Mouse (Mus musculus): Measurements from ENCODE around the gene Cdk12. TPM values are rescaled to one million over a fixed set of nuclear protein-coding genes. Genes with fewer than 3 reads are reported as not detected.

Gene Cdk12
- total RNA-seq, 1 experiment from 2014 or later, result 51.7 TPM

DNA sequence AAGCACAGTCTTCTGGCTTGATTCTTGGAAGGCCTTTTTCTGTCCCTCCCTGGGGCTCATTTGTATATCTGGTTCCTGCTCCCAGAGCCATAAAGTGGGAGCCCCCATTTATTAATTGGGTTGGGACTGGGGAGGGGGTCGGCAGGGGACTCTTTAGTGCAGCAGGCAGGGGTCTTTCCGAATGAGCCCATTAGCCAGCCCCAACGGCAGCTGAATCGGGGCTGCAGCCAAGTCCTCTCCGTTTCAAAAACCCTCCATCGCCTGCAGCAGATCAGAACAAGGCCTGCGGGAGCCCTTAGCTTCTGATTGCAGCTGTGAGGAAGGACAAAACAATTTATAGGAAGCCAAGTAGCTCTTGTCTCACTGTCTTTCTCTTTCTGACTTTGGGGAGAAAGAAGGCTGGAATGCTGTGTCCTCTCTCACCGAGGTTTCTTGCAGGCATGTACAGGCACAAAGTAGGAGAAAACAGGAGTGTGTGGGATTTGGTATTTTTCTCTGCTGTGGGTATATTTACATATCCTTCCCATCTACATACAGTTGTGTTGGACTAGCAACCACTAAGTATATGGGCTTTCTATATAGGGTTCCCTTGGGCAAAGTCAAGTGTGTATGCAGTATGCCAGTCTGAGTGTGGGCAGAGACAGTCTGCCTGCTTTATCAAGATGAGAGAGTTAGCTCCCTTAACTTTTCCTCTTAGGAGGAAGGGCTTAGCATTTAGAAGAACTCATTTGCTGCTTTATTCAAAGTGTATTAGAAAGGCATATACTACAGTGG lies 58.0 kb downstream of the Cdk12 start:
- DNase-seq, result no peak

DNA sequence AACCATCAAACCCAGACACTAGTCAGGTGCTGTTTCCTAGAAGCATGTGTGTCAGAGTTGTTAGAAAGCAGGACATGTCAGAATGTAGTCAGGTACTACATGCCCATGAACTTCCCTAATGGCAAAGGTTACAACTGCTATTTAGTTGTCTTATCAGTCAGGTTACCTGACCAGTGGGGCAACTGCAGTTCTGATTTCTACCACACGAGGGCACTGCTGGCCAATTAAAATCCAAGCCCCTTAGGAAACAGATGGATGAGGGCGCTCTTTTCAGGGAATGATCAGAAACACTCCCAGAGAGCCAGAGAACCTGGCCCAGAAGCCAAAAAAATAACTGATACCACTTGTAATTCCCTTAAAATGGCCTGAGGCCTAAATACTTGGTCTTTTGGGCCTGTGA lies 62.2 kb downstream of the Cdk12 start:
- DNase-seq, result peak; percentile 79

DNA sequence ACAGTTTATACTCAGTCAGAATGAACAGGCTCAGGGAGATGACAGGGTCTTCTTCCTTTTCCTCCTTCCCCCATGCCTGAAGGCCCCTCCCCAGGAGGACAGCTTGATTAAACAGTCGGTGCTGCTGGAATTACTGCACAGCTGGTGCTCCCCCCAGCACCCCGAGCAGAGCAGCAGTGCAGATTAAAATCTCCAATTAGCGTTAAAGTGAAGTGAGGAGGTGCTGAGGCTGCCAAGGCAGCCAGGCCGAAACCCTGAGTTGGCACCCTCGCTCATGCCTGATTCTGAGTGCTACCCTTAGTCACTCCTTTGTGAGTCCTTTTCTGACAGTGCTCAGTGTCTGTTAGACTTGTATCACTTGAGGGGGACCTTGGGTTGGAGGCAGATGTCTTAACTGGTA lies 63.0 kb downstream of the Cdk12 start:
- DNase-seq, result no peak

DNA sequence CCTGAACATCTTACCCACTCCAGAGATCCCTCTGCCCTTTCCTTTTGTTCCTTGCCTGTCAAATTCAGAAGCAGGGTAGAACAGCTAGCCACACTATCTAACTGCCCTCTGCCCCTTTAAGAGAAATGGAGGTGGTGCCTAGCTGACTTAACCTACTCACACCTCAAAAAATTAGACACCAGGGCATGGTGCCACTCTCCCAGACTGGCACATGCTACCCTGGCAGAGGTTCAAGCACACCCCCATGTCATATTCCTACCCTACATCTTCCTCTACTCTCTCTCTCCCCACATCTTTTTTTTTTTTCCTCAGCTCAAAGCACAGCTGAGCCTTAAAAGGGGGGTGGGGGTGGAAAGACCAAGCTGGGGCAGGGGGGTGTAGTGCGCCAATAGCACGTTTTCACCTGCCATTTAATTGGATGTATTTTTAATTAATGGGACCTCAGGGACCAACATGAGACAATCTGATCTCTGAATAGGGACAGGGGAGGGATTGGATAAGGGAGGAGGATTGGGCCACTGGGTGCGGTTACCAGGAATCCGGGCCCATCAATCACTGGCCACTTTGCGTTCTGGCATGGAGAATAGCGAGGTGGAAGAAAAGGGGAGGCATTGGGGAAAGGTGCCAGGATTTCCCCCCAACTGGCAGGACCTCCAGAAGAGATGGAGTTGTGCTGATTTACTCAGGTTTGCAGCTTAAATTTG lies 64.0 kb downstream of the Cdk12 start:
- DNase-seq, result no peak

DNA sequence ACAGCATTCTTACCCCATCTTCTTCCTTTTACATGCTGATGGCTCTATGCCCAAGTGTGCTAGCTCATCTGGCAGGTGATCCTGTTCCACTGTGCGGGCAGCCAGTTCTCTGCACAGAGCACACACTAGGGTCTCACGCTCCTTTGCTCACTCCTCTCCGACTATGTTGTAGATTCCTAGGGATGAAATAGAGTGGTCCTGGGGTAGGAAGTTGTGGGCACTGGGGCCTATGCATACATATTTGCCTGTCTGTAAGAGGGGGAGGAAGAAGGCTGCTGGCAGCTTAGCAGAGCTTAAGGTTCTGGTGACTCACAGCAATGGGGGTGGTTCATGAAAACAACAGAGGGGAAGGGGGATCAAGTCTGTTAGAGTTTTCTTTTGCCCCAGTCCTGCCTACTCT lies 67.2 kb downstream of the Cdk12 start:
- no peak for DNase-seq

DNA sequence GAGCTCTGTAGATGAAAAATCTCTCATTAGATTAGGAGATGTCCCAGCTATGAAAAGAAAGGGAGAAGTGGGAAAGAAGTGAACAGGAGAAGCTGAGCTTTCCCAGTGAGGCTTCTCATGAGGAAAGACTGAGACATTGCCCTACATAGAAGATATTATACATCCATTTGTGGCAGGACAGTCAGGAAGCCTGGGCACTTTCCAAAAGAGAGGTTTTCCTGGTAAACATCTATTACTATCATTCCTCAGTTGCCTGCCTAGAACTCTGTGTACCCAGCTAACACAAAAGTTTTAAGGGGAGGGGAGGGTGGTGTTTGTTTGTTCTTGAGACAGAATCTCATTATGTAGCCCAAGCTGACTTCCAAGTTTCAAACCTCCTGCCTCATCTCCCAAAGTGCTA lies 67.6 kb downstream of the Cdk12 start:
- no peak for DNase-seq

DNA sequence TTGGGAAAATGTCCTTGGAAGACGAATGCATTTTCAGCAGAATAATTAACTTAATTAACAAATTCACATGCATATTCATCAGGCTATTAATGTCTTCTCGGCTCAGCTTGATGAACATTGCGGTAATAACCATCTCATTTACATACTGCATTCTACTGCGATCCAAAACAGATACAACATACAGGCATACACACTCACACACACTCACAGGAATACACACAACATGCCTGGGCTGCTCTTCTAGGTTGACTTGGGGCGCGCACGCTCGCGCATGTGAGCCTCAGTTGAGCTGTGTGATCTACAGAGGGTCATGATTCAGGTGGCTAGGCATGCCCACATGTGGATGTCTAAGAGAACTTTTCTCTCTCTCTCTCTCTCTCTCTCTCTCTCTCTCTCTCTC lies 80.9 kb downstream of the Cdk12 start:
- no peak for DNase-seq

DNA sequence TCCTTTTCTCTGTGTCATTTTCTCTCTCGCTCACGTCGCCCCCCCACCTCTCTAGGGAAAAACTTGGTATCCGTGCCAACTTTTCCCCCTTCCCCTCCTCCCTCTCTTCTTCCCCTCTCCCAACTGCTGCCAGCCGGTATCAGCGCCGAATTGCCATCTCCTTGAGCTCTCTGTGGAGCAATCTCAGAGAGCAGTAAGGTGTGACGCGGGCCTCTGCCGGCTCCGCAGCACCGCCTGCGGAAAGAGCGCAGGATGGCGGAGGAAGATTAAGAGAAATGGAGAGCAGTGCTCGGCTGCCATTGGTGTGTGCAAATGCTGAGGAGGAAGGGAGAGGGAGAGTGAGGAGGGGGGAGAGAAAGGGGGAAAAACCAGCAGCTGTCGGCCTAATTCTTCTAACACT lies 81.4 kb downstream of the Cdk12 start:
- DNase-seq, result no peak

DNA sequence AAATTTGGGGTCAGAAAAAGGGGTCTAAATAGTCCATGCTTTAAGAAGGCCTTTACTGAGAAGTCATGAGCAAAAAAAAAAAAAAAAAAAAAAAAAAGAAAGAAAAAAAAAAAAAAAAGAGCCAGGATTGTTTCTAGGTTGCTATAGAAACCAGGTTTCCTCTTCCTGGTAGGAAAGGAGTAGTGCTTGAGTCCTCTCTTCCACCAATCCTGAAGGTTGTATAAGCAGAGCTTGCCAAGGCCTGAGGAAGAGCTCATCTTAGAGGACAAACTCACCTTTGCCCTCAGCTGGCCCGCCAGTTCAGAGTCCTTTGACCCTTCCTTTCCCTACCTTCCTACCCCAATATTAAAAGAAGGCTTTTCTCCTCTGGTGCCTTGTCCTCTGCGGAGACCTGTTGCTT lies 82.5 kb downstream of the Cdk12 start:
- DNase-seq, result no peak

DNA sequence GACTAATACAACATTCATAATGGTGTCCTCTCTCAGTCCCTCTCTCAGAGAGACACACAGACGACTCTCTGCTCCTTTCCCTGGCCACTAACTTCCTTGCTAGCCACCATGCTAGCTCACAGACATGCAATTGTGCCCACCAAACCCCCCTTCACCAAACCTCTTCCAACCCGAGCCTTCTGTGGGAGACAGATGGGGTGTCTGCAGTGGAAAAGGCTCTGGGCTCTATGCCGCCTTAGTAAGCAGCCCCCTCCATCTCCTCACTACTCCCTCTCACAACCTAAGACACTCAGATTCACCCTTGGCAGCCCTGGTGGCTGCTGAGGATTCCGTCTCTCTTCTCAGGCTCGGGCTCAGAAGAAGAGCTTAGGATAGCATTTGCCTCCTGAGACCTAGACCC lies 84.7 kb downstream of the Cdk12 start:
- DNase-seq, result no peak

DNA sequence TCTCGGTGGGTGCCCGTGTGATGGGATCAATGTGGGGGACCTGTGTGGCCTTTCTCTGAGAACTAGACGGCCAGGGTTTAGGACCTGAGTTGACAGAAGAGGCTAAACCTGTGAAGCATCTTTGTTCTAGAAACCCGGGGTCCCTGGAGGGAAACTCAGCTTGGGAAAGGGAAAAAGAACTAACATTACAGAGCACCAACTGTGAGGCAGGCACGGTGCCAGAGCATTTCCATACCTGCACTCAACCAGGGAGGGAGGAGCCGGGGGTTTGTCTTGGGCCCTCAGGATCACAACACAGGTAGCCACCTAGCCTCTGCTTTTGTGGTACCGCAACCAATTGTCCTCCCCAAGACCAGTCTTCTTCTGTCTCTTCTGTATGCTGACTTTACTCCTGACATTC lies 85.1 kb downstream of the Cdk12 start:
- DNase-seq, result no peak

DNA sequence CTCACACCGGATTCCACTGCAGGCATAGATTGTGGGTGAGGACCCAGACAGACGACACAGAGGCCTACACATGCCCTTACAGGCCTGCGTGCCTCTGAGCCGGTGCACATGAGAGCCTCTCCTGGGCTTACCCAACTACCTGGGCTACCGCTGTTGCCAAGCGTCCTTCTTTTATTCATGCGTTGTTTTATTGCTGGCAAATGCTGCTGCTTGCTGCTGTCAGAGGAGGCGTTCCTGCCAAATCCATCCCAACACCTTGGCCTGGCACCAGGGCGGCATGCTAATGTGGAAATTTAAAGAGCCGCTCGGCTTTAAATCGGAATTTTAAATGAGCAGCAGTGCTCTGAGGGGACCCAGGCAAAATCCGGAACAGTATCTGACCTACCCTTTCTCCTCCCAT lies 87.0 kb downstream of the Cdk12 start:
- DNase-seq, result no peak

DNA sequence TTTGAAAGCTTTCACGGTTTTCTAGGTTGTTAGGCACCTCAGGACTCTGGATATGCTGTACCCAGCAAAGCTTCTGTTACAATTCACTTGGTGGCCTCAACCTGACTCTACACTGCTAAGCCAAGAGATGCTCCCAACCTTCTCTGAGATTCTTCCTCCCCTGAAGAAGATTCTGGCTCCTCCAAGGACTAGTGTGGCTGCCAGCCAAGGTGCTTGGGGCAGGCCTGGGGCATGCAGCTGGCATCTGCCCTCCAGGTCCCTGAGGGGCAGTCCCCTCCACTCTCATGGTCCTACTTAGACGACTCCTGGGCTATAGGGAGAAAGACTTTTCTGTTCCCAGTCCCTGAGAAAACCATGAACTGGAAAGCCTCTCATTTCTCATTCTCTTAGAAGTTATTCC lies 88.0 kb downstream of the Cdk12 start:
- no peak for DNase-seq

DNA sequence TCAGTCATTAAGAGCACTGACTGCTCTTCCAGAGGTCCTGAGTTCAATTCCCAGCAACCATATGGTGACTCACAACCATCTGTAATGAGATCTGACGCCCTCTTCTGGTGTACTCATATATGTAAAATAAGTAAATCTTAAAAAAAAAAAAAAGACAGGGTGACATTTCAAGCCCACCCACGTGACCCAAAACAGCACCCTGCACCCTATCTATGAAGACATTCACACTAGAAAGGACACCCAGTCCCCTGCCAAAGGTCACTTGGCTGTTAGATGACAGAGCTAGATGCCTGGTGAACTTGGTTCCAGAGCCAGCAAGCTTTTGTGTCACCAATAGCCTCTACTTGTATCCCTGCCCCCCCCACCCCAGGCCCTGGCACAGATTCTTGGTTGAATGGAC lies 90.2 kb downstream of the Cdk12 start:
- no peak for DNase-seq

DNA sequence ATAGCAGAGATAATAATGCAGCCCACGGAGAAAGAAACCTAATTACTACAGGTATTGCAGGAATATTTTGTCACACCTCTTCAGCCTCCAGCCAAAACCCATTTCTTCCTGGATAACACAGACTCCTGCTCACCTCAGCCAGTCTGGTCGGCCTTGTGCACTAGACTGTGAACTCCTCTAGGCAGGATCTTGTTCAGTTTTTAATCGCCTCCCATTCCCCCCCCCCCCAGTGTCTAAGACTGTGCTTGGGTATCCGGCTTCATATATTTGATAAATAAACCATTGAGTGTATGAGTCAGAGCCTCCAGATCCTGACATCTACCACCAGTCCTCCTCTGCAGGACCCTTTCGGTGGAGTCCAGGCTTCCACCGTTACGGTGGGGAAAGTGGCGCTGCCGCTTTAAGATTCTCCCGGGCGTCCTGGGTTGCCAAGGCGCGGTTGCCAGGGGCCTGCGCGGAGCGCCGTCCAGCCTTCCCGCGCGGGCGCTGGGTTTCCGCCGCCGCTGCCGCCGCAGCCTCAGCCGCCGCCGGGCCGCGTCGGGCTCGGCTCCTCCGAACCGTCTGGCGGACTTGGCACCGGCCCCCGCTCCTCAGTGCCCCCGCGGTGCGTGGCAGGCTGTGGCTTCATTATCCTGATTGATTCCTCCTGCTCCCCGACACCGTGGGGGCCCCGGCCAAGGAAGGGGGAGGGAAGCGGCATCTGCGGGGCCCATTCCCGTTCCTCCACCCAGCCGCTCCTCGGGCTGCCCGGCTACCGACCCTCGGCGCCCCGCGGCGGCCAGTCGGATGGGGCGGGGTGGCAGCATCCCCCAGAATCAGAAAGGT lies 91.5 kb downstream of the Cdk12 start:
- DNase-seq, result peak; percentile 84

DNA sequence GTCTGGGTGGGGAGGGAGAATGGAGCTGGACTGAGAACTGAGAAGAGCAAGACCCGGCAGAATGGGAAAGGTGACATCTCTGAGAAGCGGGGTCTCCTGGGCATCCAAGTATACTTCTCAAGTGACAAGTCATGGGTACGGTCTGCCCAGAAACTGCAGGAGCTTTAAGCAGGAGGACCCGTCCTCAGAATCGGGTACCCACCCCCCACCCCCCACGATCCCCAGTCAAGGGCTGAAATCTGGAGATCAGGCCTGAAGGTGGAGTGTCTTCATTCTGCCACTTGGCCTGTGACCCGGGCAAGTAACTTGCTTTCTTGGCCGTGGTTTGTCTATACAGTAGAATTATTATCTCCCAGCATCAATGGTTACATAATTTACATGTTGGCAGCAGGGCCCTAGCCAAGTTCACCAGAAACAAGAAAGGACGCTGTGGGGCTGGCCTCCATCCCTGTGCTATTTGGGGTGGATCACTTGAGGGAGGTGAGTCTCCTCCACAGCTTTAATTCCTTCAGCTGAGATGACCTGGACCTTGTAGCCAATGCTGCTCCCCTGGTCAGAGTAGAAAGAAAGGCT lies 92.2 kb downstream of the Cdk12 start:
- DNase-seq, result no peak

DNA sequence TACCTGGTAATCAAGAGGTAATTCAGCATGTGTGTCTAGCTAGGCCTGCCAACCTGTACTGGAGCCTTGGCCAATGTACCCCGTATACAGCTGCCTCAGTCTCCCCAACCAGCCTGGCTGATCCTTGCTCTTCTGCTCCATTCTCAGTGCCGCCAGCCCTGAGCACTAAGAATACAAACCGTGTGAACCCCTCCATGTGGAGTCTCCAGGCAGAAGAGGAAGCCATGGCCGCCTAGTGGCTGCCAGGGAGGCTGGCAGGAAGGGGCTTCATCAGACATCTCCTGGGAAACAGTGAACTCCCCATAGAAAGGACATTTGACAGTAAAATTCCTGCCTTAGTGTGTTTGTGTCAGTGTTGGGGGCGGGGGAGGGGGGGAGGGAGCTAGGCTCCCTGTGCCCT lies 93.4 kb downstream of the Cdk12 start:
- DNase-seq, result no peak

DNA sequence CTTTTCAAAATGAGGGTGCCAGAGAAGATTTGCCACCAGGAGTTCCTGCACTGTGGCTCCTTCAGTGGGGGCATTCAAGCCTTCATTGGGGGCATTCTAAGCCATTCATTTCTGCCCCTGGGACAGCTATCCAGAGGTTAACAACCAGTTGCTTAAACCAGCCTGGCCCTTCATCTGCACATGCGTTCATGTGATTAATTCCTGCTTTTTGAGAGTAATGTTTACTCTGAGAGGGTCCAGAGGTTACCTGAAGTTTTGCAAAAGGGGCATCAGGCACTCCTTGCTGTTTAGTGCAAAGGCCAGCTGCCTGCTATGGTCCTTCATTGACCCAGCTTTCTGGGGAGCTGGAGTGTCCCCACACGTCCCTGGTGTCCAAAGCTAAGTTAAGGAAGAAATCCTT lies 94.1 kb downstream of the Cdk12 start:
- DNase-seq, result no peak

DNA sequence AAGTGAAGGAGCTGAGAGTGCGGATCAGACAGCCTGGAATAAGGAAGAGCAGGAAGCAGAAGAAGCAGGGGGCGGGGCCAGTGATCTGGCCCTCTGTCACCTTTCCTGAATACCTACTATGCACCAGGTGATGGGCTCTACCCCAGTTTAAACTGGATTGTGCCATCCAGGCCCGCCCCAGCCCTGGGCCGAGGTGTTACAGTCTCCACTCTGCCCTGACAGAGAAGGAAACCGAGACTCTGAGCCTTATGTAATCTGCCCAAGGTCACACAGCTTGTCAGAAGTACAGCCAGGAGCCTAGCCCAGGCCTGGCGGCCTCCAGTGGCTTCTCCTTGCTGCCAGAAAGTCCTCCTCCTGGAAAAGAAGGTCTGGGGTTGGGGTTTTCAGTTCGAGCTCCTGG lies 94.9 kb downstream of the Cdk12 start:
- DNase-seq, result peak; percentile 49

DNA sequence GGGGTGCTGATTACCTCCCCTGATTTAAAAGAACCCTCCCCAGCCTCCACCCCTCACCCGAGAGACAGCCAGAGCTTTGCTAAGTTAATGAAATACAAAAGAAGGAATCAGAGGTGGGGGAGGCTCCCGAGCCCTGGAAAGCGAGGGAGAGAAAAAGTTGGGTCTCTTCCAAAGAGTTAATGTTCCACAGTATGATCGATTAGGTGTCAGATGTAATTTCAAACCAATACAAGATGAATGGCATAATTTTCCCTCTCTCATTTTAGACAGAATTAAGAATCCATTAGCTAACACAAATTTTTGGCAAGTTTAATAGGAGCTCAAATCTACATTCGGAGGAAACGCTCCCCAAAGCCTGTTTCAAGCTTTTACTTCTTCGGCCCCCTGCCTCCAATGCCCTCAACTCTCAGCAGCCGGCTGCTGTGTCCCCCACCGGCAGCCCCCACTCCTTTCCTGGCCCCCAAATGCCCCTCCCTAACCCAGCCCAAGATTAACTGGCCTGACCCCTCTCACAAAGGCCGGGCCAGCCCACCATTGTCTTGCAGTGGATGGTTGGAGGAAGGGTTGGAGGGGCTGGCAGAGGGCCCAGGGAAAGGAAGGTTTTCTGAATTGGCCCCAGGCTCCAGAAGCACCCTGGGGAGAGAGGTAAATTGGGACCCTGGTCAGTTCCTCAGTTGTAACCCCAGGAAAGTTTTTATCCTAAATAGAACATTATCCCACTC lies 95.8 kb downstream of the Cdk12 start:
- no peak for DNase-seq

DNA sequence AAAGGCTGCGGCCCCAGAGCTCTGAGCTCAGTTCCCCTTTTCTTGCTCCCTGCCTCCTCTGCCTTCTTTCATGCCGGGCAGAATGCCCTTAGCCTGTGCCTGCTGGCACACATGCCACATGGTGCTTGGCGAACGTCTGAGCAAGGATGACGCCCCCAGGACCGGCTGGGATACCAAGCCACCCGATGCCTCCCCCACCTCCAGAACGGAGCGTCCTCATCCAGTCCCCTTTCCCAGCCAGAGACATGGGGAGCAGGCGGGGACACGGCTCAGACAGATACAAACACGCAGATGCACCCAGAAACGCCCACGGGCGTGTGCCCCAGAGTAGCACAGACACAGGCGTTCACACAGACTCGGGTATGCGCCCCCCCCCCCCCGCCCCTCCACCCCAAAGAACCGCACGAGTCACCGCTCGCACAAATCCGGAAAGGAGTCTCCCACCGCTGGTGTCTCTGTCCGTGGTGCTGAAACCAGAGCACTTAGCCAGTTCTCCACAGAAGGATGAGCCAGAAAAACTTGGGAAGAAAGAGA lies 111.0 kb downstream of the Cdk12 start:
- peak; percentile 75 for DNase-seq

DNA sequence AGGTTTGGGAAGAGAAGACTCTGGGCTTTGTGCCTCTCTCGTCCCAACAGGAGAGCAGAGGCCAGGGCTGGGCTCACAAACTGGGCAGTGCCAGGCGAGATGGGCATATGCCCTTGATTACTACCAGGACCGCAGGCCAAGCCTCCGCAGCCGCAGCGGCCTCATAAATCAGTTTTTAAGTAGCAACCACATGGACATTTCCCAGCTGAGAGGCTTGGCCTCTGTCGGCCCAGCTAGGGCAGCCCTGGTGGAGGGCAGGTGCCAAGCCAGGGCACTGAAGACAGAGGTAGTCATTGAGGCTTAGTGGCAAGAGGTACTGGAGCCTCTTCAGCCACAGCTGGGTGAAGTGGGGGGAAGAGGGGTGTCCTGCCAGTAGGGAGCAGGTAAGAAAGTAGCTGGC lies 114.6 kb downstream of the Cdk12 start:
- no peak for DNase-seq

Measured in adrenal gland, postnatal 25 days (tissue).